Mouse (Mus musculus): ENCODE data around the gene Armc3.

The Armc3 gene

DNA sequence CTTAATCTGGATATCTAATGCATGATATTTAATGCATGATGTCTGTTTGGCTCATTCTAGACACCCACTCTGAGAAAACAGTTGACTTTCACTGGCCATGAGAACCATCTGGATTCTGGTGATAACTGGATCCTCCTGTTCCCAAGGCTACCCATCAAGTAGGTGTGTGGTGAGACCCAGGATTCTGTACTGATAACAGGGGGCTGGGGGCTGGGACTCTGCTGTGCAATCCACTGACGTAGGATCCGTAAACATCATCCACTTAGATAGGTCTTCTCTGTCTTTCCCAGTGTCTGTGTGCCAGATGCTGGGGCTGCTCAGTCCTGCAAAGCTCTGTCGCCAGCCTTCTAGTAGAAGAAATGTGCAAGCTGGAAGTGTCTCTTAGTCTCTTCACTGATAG lies 149.4 kb downstream of the Armc3 start:
- DNase-seq (ENCODE audit: low read depth in 1 of 2, low spot score in 2 of 2): no peak

- no peak for DNase-seq (ENCODE audit: low read depth in 1 of 2, low spot score in 2 of 2)
Measured at GRCm38 (mm10) chr2:19350167-19350566, 151.1 kb downstream of the Armc3 start.

GRCm38 (mm10) chr2:19351615-19352253 lies 152.6 kb downstream of the Armc3 start:
- DNase-seq (ENCODE audit: low read depth in 1 of 2, low spot score in 2 of 2): peak; percentile 34 to 51

DNA sequence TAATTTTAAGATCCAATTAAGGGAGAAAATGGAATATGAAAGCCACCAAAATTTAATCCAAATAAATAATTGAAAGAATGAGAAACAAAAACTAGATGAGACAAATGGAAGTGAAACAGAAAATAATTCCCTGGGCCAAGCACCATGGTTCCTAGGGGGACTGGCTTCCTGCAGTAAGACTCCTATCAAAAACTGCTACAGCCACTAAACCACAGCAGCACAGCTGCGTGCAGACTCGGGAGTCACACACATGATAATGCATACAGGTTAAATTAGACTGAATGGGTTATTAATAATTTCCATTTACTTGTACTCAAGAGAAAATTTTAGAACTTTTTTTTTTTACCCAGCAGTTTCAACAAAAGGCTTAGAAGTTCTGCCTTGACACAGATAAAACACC lies 154.1 kb downstream of the Armc3 start:
- DNase-seq (ENCODE audit: low read depth in 1 of 2, low spot score in 2 of 2): no peak

Data from monocyte, adult 2 months (primary cell).